Mouse (Mus musculus): Measurements from ENCODE around the gene Ly6g6f. TPM values are rescaled to one million over a fixed set of nuclear protein-coding genes. Genes with fewer than 3 reads are reported as not detected.
"Not testable (repeated sequence)": the region's sequence is repeated elsewhere in the genome, so short reads cannot be mapped to it uniquely, and the experiment has no call there.

Gene Ly6g6f
- polyA plus RNA-seq, 1 experiment from 2014 or later: 0.23 TPM

GRCm38 (mm10) chr17:35125578-35125977, 40.2 kb upstream of the Ly6g6f start:
- Histone ChIP-seq H3K4me2 (ENCODE audit: low read depth, low read length) (peak overlapping the region; percentile 90), H3K4me3 (ENCODE audit: low read length) (peak overlapping the region; percentile 77), H3K9me3 (ENCODE audit: control insufficient read depth, low read length) (no peaks in the 10 kb centered on the region), H3K36me3 (ENCODE audit: control insufficient read depth, insufficient read depth, low read length) (peaks cover 5% of the 10 kb centered on the region), H3K27ac (ENCODE audit: low read length) (peak overlapping the region; percentile 94), H3K27me3 (replicated peaks; ENCODE audit: control insufficient read depth, insufficient read depth, low read length) (no peaks in the 10 kb centered on the region), H3K9ac (ENCODE audit: low read depth, low read length) (peak overlapping the region; percentile 91), H3K4me1 (ENCODE audit: control insufficient read depth, insufficient read depth, low read length) (peaks cover 28% of the 10 kb centered on the region)
- WGBS: 12% methylated on average over 6 of the region's 6 CpGs
- no peak for ATAC-seq

GRCm38 (mm10) chr17:35125081-35125480, 39.7 kb upstream of the Ly6g6f start:
- H3K9ac ChIP-seq (ENCODE audit: low read depth, low read length): peak overlapping the region; percentile 91
- peak overlapping the region; percentile 77; the same call in 1 of the 2 replicates for H3K4me3 ChIP-seq (ENCODE audit: low read length)
- H3K27me3 ChIP-seq (replicated peaks; ENCODE audit: control insufficient read depth, insufficient read depth, low read length): no peaks in the 10 kb centered on the region
- peak overlapping the region; percentile 90; the same call in 1 of the 2 replicates for H3K4me2 ChIP-seq (ENCODE audit: low read depth, low read length)
- no peak for ATAC-seq
- WGBS: 87% methylated on average over 1 of the region's 1 CpGs
- H3K27ac ChIP-seq (ENCODE audit: low read length): peak overlapping the region; percentile 94
- H3K36me3 ChIP-seq (ENCODE audit: control insufficient read depth, insufficient read depth, low read length): peaks cover 5% of the 10 kb centered on the region
- no peaks in the 10 kb centered on the region for H3K9me3 ChIP-seq (ENCODE audit: control insufficient read depth, low read length)
- H3K4me1 ChIP-seq (ENCODE audit: control insufficient read depth, insufficient read depth, low read length): peaks cover 31% of the 10 kb centered on the region

GRCm38 (mm10) chr17:35124261-35124896, 39.0 kb upstream of the Ly6g6f start:
- H3K9me3 ChIP-seq (ENCODE audit: control insufficient read depth, low read length); H3K36me3 ChIP-seq (ENCODE audit: control insufficient read depth, insufficient read depth, low read length); H3K4me2 ChIP-seq (ENCODE audit: low read depth, low read length); H3K27me3 ChIP-seq (replicated peaks; ENCODE audit: control insufficient read depth, insufficient read depth, low read length); H3K9ac ChIP-seq (ENCODE audit: low read depth, low read length); ATAC-seq; H3K4me3 ChIP-seq (ENCODE audit: low read length): not testable (repeated sequence)
- WGBS: 83% methylated on average over 12 of the region's 12 CpGs
- H3K27ac ChIP-seq (ENCODE audit: low read length): peak overlapping the region; percentile 94
- peaks cover 37% of the 10 kb centered on the region for H3K4me1 ChIP-seq (ENCODE audit: control insufficient read depth, insufficient read depth, low read length)

- H3K4me2 ChIP-seq (ENCODE audit: low read depth, low read length); H3K9me3 ChIP-seq (ENCODE audit: control insufficient read depth, low read length); H3K36me3 ChIP-seq (ENCODE audit: control insufficient read depth, insufficient read depth, low read length); H3K27me3 ChIP-seq (replicated peaks; ENCODE audit: control insufficient read depth, insufficient read depth, low read length); H3K9ac ChIP-seq (ENCODE audit: low read depth, low read length); H3K4me3 ChIP-seq (ENCODE audit: low read length); ATAC-seq; H3K27ac ChIP-seq (ENCODE audit: low read length): not testable (repeated sequence)
- 91% methylated on average over 9 of the region's 9 CpGs for WGBS
- H3K4me1 ChIP-seq (ENCODE audit: control insufficient read depth, insufficient read depth, low read length): peaks cover 34% of the 10 kb centered on the region
These were observed 37.9 kb upstream of the Ly6g6f start for GRCm38 (mm10) chr17:35123287-35123686.

- Histone ChIP-seq H3K36me3 (ENCODE audit: control insufficient read depth, insufficient read depth, low read length) (no peaks in the 10 kb centered on the region), H3K4me1 (ENCODE audit: control insufficient read depth, insufficient read depth, low read length) (peaks cover 23% of the 10 kb centered on the region), H3K27ac (ENCODE audit: low read length) (peak within 1 kb of the TSS; percentile 90), H3K4me3 (ENCODE audit: low read length) (peak within 1 kb of the TSS; percentile 76), H3K9ac (ENCODE audit: low read depth, low read length) (peak within 1 kb of the TSS; percentile 83), H3K4me2 (ENCODE audit: low read depth, low read length) (peak within 1 kb of the TSS; percentile 90), H3K27me3 (replicated peaks; ENCODE audit: control insufficient read depth, insufficient read depth, low read length) (no peaks in the 10 kb centered on the region), H3K9me3 (ENCODE audit: control insufficient read depth, low read length) (no peaks in the 10 kb centered on the region)
- no peak for ATAC-seq
- under 1% methylated on average over 19 of the region's 19 CpGs for WGBS
These were observed 36.5 kb upstream of the Ly6g6f start, which contains the start of gene Csnk2b for GRCm38 (mm10) chr17:35121871-35122303. TSS of gene Csnk2b (minus strand) at chr17:35122053.

- peak within 1 kb of the TSS; percentile 90 for H3K27ac ChIP-seq (ENCODE audit: low read length)
- peak within 1 kb of the TSS; percentile 90 for H3K4me2 ChIP-seq (ENCODE audit: low read depth, low read length)
- ATAC-seq: peak; percentile 94
- H3K9me3 ChIP-seq (ENCODE audit: control insufficient read depth, low read length): no peaks in the 10 kb centered on the region
- no peaks in the 10 kb centered on the region for H3K27me3 ChIP-seq (replicated peaks; ENCODE audit: control insufficient read depth, insufficient read depth, low read length)
- WGBS: under 1% methylated on average over 50 of the region's 50 CpGs
- H3K4me1 ChIP-seq (ENCODE audit: control insufficient read depth, insufficient read depth, low read length): peaks cover 20% of the 10 kb centered on the region
- peak within 1 kb of the TSS; percentile 83 for H3K9ac ChIP-seq (ENCODE audit: low read depth, low read length)
- peak within 1 kb of the TSS; percentile 76 for H3K4me3 ChIP-seq (ENCODE audit: low read length)
- no peaks in the 10 kb centered on the region for H3K36me3 ChIP-seq (ENCODE audit: control insufficient read depth, insufficient read depth, low read length)
These were observed 35.9 kb upstream of the Ly6g6f start, which contains the start of gene Gpank1 for GRCm38 (mm10) chr17:35121143-35121799. TSS of gene Gpank1 (plus strand) at chr17:35121455.

- no peaks in the 10 kb centered on the region for H3K36me3 ChIP-seq (ENCODE audit: control insufficient read depth, insufficient read depth, low read length)
- peak; percentile 6; the same call in 1 of the 2 replicates for ATAC-seq
These were observed 35.3 kb upstream of the Ly6g6f start for GRCm38 (mm10) chr17:35120745-35121142.

GRCm38 (mm10) chr17:35115046-35116019, 29.9 kb upstream of the Ly6g6f start, which contains the start of gene Ly6g5b:
TSS of gene Ly6g5b (minus strand) at chr17:35115428.
- no peak within 1 kb of the TSS for H3K4me2 ChIP-seq (ENCODE audit: low read depth, low read length)
- H3K4me1 ChIP-seq (ENCODE audit: control insufficient read depth, insufficient read depth, low read length): peaks cover 9% of the 10 kb centered on the region
- 86% methylated on average over 8 of the region's 8 CpGs for WGBS
- no peak within 1 kb of the TSS for H3K9ac ChIP-seq (ENCODE audit: low read depth, low read length)
- H3K27me3 ChIP-seq (replicated peaks; ENCODE audit: control insufficient read depth, insufficient read depth, low read length): no peaks in the 10 kb centered on the region
- ATAC-seq: no peak
- no peak within 1 kb of the TSS for H3K4me3 ChIP-seq (ENCODE audit: low read length)
- peaks cover 6% of the 10 kb centered on the region; the same call in 1 of the 2 replicates for H3K36me3 ChIP-seq (ENCODE audit: control insufficient read depth, insufficient read depth, low read length)
- H3K9me3 ChIP-seq (ENCODE audit: control insufficient read depth, low read length): no peaks in the 10 kb centered on the region
- H3K27ac ChIP-seq (ENCODE audit: low read length): no peak within 1 kb of the TSS

More at GRCm38 (mm10) chr17:35120745-35121142, 35.3 kb upstream of the Ly6g6f start:
- H3K4me2 ChIP-seq (ENCODE audit: low read depth, low read length): peak overlapping the region; percentile 63
- peak overlapping the region; percentile 83 for H3K9ac ChIP-seq (ENCODE audit: low read depth, low read length)
- no peaks in the 10 kb centered on the region for H3K9me3 ChIP-seq (ENCODE audit: control insufficient read depth, low read length)
- peaks cover 20% of the 10 kb centered on the region for H3K4me1 ChIP-seq (ENCODE audit: control insufficient read depth, insufficient read depth, low read length)
- H3K4me3 ChIP-seq (ENCODE audit: low read length): peak overlapping the region; percentile 76
- WGBS: under 1% methylated on average over 33 of the region's 33 CpGs
- no peaks in the 10 kb centered on the region for H3K27me3 ChIP-seq (replicated peaks; ENCODE audit: control insufficient read depth, insufficient read depth, low read length)
- H3K27ac ChIP-seq (ENCODE audit: low read length): peak overlapping the region; percentile 44
